Mouse (Mus musculus): ENCODE results near the gene Fli1. TPM values are rescaled to one million over a fixed set of nuclear protein-coding genes. Genes with fewer than 3 reads are reported as not detected.

Fli1 gene
- polyA plus RNA-seq, 1 experiment = 11.7 TPM

GRCm38 (mm10) chr9:32506161-32506560 is 36.5 kb downstream of the Fli1 start:
- peaks cover 66% of the 10 kb centered on the region for H3K4me1 ChIP-seq (ENCODE audit: control insufficient read depth, insufficient read depth, insufficient read length, low read length)
- peak overlapping the region; percentile 98 for H3K27ac ChIP-seq (replicated peaks; ENCODE audit: low read depth, low read length)
- peak overlapping the region; percentile 40 for H3K4me3 ChIP-seq (ENCODE audit: insufficient read depth, low read depth, low read length)

DNA sequence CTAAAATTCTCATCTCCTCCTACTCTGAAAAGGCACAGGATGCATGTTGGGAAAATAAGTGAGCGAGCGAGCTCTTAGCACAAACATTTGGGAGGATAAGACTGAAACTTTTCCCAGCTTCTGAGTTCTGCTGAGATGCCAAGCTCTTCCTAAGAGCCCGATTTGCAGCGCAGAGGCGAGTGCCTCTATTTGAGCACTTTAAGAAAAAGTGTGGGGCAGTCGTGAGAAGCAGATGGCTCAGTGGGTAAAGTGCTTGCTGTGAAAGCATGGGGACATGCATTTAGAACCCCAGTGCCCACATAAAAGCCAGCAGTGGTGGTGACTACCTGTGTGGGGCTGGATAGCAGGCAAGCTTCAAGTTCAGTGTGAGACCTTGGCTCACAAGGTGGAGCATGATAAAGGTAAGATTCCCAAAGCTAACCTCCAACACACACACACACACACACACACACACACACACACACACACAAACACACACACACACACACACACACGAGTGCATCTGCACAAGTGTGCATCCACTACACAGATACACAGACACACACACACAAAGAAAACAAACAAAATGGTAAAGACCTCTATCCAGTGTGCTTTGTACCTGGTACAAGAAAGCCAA is 37.1 kb downstream of the Fli1 start:
- Histone ChIP-seq H3K4me3 (ENCODE audit: insufficient read depth, low read depth, low read length) (peak overlapping the region; percentile 26), H3K27ac (replicated peaks; ENCODE audit: low read depth, low read length) (peak overlapping the region; percentile 94), H3K4me1 (ENCODE audit: control insufficient read depth, insufficient read depth, insufficient read length, low read length) (peaks cover 69% of the 10 kb centered on the region)

DNA sequence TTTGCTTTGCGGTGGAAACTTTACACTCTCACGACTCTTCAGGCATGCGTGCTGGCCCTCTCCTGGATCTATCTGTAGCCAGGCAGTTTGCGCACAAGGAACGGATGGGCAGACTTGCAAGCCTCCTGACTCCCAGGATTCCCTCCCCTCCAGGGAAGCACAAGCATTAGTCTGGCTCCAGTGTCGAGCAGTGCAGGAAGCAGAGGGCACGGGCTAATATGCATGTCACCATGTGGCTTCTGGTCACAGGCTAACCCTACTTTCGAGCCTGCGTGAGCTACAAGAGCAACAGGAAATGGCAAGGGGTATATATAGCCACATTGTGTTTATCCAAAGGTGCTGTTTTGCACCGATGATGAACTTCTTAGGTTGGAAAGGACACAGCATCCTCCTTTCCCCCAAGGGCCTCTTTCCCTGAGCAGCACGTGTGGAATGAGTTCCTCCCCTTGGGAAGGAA is 38.6 kb downstream of the Fli1 start:
- peaks cover 67% of the 10 kb centered on the region for H3K4me1 ChIP-seq (ENCODE audit: control insufficient read depth, insufficient read depth, insufficient read length, low read length)
- 0 out of 2 replicates have a peak overlapping the region, but pooled peaks have one; percentile 5 for H3K4me3 ChIP-seq (ENCODE audit: insufficient read depth, low read depth, low read length)
- H3K27ac ChIP-seq (replicated peaks; ENCODE audit: low read depth, low read length) = peak overlapping the region; percentile 94

- Histone ChIP-seq H3K4me3 (ENCODE audit: insufficient read depth, low read depth, low read length) (no peak overlapping the region), H3K27ac (replicated peaks; ENCODE audit: low read depth, low read length) (peak overlapping the region; percentile 94), H3K4me1 (ENCODE audit: control insufficient read depth, insufficient read depth, insufficient read length, low read length) (peaks cover 63% of the 10 kb centered on the region)
Observed at GRCm38 (mm10) chr9:32503423-32503822, 39.2 kb downstream of the Fli1 start.

- Histone ChIP-seq H3K4me3 (ENCODE audit: insufficient read depth, low read depth, low read length) (no peak overlapping the region), H3K27ac (replicated peaks; ENCODE audit: low read depth, low read length) (peak overlapping the region; percentile 94), H3K4me1 (ENCODE audit: control insufficient read depth, insufficient read depth, insufficient read length, low read length) (peaks cover 63% of the 10 kb centered on the region)
Observed at GRCm38 (mm10) chr9:32502256-32503010, 40.2 kb downstream of the Fli1 start.

GRCm38 (mm10) chr9:32500886-32501285 is 41.8 kb downstream of the Fli1 start:
- H3K4me3 ChIP-seq (ENCODE audit: insufficient read depth, low read depth, low read length) = no peak overlapping the region
- H3K27ac ChIP-seq (replicated peaks; ENCODE audit: low read depth, low read length) = peak overlapping the region; percentile 74
- peaks cover 67% of the 10 kb centered on the region for H3K4me1 ChIP-seq (ENCODE audit: control insufficient read depth, insufficient read depth, insufficient read length, low read length)

- Histone ChIP-seq H3K4me1 (ENCODE audit: control insufficient read depth, insufficient read depth, insufficient read length, low read length) (peaks cover 66% of the 10 kb centered on the region), H3K27ac (replicated peaks; ENCODE audit: low read depth, low read length) (peak overlapping the region; percentile 74), H3K4me3 (ENCODE audit: insufficient read depth, low read depth, low read length) (no peak overlapping the region)
Observed at GRCm38 (mm10) chr9:32500063-32500462, 42.6 kb downstream of the Fli1 start.

DNA sequence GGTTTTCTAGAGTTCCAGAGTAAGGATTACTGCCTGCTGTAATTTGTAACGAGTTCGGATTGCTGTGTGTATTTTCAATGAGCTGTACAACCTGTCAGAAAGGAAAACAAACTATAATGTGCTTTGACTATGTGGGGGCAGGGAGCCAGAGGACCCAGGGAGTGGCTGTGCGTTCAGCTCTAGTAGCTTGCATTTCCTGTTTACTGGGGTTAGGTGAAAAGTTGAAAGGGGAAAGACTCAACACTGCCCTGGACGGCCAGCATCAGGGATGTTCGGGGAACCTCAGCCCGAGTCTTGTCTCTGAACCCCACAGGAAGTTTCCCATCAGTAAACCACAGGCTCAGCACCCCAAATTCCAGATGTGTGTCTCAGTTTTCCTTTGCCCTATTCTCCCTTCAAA is 43.2 kb downstream of the Fli1 start:
- Histone ChIP-seq H3K27ac (replicated peaks; ENCODE audit: low read depth, low read length) (peak overlapping the region; percentile 74), H3K4me1 (ENCODE audit: control insufficient read depth, insufficient read depth, insufficient read length, low read length) (peaks cover 66% of the 10 kb centered on the region), H3K4me3 (ENCODE audit: insufficient read depth, low read depth, low read length) (no peak overlapping the region)

DNA sequence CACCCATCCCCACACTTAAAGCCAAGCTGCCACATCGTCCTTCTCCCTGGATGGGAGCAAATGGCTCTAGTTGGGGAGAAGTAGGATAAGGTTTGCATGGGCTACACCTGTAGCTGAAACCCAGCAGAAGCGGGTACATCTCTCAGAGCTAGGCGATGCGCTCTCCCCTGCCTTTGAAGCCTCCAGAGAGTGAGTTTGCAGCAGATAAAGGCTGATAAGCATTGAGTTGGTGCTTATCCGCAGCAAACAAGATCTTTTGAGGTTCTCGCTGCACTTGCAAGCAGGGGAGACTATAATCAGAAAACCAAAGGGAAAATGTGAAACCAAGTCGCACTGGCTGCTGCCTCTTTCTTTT is 47.0 kb downstream of the Fli1 start:
- Histone ChIP-seq H3K4me3 (ENCODE audit: insufficient read depth, low read depth, low read length) (no peak overlapping the region), H3K27ac (replicated peaks; ENCODE audit: low read depth, low read length) (peak overlapping the region; percentile 46; the same call in 1 of the 2 replicates), H3K4me1 (ENCODE audit: control insufficient read depth, insufficient read depth, insufficient read length, low read length) (peaks cover 51% of the 10 kb centered on the region)

DNA sequence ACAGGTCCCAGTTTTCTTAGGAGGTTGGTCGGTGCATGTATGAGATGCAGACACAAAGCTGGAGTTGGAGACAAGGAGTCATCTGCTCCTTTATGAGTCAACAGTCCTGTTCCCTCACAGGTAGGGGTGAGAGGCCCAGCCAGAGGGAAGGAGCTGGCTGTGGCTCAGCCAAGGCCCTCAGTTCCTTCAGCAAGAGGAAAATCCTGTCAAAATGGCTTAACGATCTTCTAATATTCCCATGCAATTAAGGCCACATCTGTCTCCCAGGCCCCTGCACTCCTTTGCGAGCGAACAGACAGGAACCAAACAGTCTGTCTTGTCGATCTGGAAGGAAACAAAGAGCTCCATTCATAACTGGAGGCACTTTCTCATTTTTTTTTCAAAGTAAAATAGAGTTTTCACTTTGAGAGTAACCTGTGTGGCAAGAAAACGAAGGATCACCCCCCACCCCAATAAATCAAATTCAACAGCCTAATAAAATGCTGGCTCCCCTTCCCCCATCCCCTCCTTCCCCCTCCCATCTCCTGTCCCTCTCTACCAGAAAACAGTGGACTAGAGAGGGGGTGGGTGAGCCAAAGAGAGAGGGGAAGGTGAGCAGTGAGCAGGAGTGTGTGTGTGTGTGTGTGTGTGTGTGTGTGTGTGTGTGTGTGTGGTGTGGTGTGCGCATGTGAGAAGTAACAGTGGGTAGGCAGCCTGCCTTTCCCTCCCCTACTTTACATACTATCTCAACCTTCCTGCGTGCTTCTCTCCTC is 47.6 kb downstream of the Fli1 start:
- no peak overlapping the region for H3K4me3 ChIP-seq (ENCODE audit: insufficient read depth, low read depth, low read length)
- H3K4me1 ChIP-seq (ENCODE audit: control insufficient read depth, insufficient read depth, insufficient read length, low read length) = peaks cover 49% of the 10 kb centered on the region
- H3K27ac ChIP-seq (replicated peaks; ENCODE audit: low read depth, low read length) = peak overlapping the region; percentile 46; the same call in 1 of the 2 replicates

- peaks cover 48% of the 10 kb centered on the region for H3K4me1 ChIP-seq (ENCODE audit: control insufficient read depth, insufficient read depth, insufficient read length, low read length)
- no peak overlapping the region for H3K27ac ChIP-seq (replicated peaks; ENCODE audit: low read depth, low read length)
- H3K4me3 ChIP-seq (ENCODE audit: insufficient read depth, low read depth, low read length) = no peak overlapping the region
Observed at GRCm38 (mm10) chr9:32493588-32494423, 48.9 kb downstream of the Fli1 start.

GRCm38 (mm10) chr9:32492753-32493152 is 49.9 kb downstream of the Fli1 start:
- H3K4me3 ChIP-seq (ENCODE audit: insufficient read depth, low read depth, low read length) = no peak overlapping the region
- no peak overlapping the region for H3K27ac ChIP-seq (replicated peaks; ENCODE audit: low read depth, low read length)
- peaks cover 49% of the 10 kb centered on the region for H3K4me1 ChIP-seq (ENCODE audit: control insufficient read depth, insufficient read depth, insufficient read length, low read length)

- Histone ChIP-seq H3K4me1 (ENCODE audit: control insufficient read depth, insufficient read depth, insufficient read length, low read length) (peaks cover 53% of the 10 kb centered on the region), H3K27ac (replicated peaks; ENCODE audit: low read depth, low read length) (no peak overlapping the region), H3K4me3 (ENCODE audit: insufficient read depth, low read depth, low read length) (no peak overlapping the region)
Observed at GRCm38 (mm10) chr9:32491484-32491883, 51.2 kb downstream of the Fli1 start.

DNA sequence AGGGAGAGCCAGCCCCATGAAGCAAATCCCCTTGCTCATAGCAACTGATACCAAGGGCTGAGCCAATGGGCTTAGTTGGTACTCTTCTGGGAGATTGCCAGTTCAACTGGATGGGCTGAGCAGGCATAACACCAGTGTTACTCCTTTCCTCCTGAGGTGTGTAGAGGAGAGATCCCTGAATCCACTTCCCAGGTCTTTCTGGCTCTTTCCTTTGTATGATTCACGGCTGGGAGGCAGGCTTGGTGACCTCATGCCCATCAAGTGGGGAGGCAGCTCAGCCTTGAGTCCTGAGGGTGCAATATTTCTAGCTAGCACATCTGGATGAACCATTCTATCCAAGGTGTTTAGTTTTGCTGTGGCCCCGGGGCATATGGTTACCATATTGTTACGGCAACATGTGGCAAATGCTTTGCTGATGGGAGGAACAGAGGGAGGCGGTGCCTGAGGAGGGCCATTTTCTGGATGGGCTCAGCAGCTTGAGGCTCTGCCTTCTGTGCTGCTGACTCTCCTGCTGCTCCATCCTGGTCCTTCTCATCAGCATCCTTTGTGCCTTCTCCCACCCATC is 52.8 kb downstream of the Fli1 start:
- H3K4me1 ChIP-seq (ENCODE audit: control insufficient read depth, insufficient read depth, insufficient read length, low read length) = peaks cover 46% of the 10 kb centered on the region

More for the DNA sequence above, 52.8 kb downstream of the Fli1 start:
- Histone ChIP-seq H3K4me3 (ENCODE audit: insufficient read depth, low read depth, low read length) (no peak overlapping the region), H3K27ac (replicated peaks; ENCODE audit: low read depth, low read length) (no peak overlapping the region)
